Mouse (Mus musculus) ES-Bruce4 (cell line): Measurements from ENCODE around the gene Lap3. TPM values are rescaled to one million over a fixed set of nuclear protein-coding genes. Genes with fewer than 3 reads are reported as not detected.

Experiments used
- H3K27ac ChIP-seq: 2 replicates; pipeline ENCODE4 v1.5.1; 2012; ENCODE audit warnings: low read length, inconsistent platforms; ENCODE audit not compliant: insufficient read depth
- H3K27me3 ChIP-seq: 2 replicates; pipeline ENCODE4 v1.6.1; 2012; ENCODE audit warnings: mild to moderate bottlenecking, low read length, inconsistent platforms; ENCODE audit not compliant: control insufficient read depth, poor library complexity, insufficient read depth, severe bottlenecking
- H3K36me3 ChIP-seq: 2 replicates; pipeline ENCODE4 v1.6.1; 2012; ENCODE audit warnings: inconsistent platforms, mild to moderate bottlenecking, low read length, moderate library complexity; ENCODE audit not compliant: control insufficient read depth, poor library complexity, insufficient read depth, severe bottlenecking
- H3K4me1 ChIP-seq: one replicate; pipeline ENCODE4 v1.8.1; 2011; ENCODE audit warnings: low read length; ENCODE audit not compliant: control insufficient read depth, insufficient read depth
- H3K4me3 ChIP-seq: 2 replicates; pipeline ENCODE4 v1.5.1; 2011; ENCODE audit warnings: low read depth, mild to moderate bottlenecking, low read length
- H3K9ac ChIP-seq: 2 replicates; pipeline ENCODE4 v1.6.1; 2012; ENCODE audit warnings: low read depth, mild to moderate bottlenecking, inconsistent platforms; ENCODE audit not compliant: poor library complexity, severe bottlenecking
- H3K9me3 ChIP-seq: replicated peaks from 2 replicates; pipeline ENCODE4 v1.6.1; 2012; ENCODE audit warnings: mild to moderate bottlenecking, low read length, inconsistent platforms; ENCODE audit not compliant: control insufficient read depth, poor library complexity, insufficient read depth, severe bottlenecking
- CTCF ChIP-seq: IDR thresholded peaks from one replicate; pipeline ENCODE4 v1.8.1; 2011; ENCODE audit warnings: low read depth, low read length
- EP300 ChIP-seq: IDR thresholded peaks from 2 replicates; pipeline ENCODE4 v1.6.1; 2011; ENCODE audit warnings: low read depth, low read length; ENCODE audit not compliant: insufficient read depth
- POLR2A ChIP-seq: IDR thresholded peaks from one replicate; pipeline ENCODE4 v1.8.1; 2011; ENCODE audit warnings: low read length; ENCODE audit not compliant: insufficient read depth
- polyA plus RNA-seq: library from polyadenylated mRNA; stranded (reverse); fragments of >200 nt; gene quantifications from 2 replicates; pipeline ENCODE4 v1.2.4, GENCODE M21; 2011; ENCODE audit warnings: low read depth; ENCODE audit not compliant: missing spikeins, insufficient read depth, insufficient read length

The Lap3 gene
- polyA plus RNA-seq, 1 experiment = 190 TPM

DNA sequence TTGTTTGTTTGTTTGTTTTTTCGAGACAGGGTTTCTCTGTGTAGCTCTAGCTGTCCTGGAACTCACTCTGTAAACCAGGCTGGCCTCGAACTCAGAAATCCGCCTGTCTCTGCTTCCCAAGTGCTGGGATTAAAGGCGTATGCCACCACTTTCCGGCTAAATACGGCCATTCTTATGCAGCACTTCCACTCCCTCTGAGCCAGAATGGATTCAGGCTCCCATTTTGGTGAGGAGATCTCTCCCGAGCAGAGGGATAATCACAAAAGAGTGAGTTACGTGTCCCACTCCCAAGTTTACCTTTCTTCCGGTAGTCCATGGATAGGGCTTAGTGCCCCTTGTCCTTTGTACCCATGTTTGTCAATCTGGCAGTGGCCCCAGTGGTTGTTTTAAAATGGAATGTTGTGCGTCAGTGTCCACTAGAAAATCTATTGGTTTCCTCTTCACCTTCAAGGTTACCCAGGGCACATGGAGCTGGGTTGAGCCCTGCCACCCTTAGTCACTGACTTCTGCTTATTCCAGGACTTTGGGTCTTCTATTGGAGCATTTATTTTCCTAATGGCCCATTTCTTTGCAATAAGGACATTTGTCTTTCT, 22.1 kb downstream of the Lap3 start:
- H3K27ac ChIP-seq = no peak overlapping the region
- H3K4me3 ChIP-seq = no peak overlapping the region
- peaks cover 45% of the 10 kb centered on the region for H3K36me3 ChIP-seq
- no peak overlapping the region for H3K9ac ChIP-seq
- H3K4me1 ChIP-seq = no peaks in the 10 kb centered on the region
- H3K9me3 ChIP-seq = no peaks in the 10 kb centered on the region
- H3K27me3 ChIP-seq = no peaks in the 10 kb centered on the region
- TF ChIP-seq POLR2A (no peak), CTCF (no peak), EP300 (no peak)

GRCm38 (mm10) chr5:45519960-45520808, 27.0 kb downstream of the Lap3 start, which contains the start of gene Med28:
TSS of gene Med28 (plus strand) at chr5:45520229.
- H3K36me3 ChIP-seq = peaks cover 25% of the 10 kb centered on the region
- no peaks in the 10 kb centered on the region for H3K9me3 ChIP-seq
- H3K4me3 ChIP-seq = peak within 1 kb of the TSS; percentile 98
- TF ChIP-seq CTCF = no peak
- 0 out of 2 replicates have a peak, but pooled peaks have one; percentile 23 for TF ChIP-seq EP300
- peak within 1 kb of the TSS; percentile 33 for H3K27ac ChIP-seq
- no peaks in the 10 kb centered on the region for H3K27me3 ChIP-seq
- peak within 1 kb of the TSS; percentile 87 for H3K9ac ChIP-seq
- no peaks in the 10 kb centered on the region for H3K4me1 ChIP-seq

DNA sequence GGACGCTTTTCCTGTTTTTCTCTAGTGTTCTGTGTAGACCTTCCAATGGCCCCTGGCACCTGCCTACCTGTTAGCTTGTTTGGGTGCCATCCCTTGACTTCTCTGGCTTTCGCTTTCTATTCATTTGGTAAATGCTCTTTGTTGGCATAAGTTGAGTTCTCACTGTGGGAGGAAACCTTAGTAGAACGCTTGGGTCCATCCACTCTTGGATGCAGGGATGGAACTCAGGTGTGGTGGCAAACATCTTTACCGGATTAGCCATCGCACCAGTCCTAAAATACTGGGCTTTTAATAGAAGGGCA, 27.6 kb downstream of the Lap3 start:
- no peaks in the 10 kb centered on the region for H3K9me3 ChIP-seq
- peaks cover 27% of the 10 kb centered on the region for H3K36me3 ChIP-seq
- H3K27ac ChIP-seq = no peak overlapping the region
- TF ChIP-seq EP300 = no peak
- TF ChIP-seq CTCF = no peak
- TF ChIP-seq POLR2A = no peak
- H3K4me1 ChIP-seq = no peaks in the 10 kb centered on the region
- peak overlapping the region; percentile 98 for H3K4me3 ChIP-seq
- no peaks in the 10 kb centered on the region for H3K27me3 ChIP-seq
- H3K9ac ChIP-seq = peak overlapping the region; percentile 87

DNA sequence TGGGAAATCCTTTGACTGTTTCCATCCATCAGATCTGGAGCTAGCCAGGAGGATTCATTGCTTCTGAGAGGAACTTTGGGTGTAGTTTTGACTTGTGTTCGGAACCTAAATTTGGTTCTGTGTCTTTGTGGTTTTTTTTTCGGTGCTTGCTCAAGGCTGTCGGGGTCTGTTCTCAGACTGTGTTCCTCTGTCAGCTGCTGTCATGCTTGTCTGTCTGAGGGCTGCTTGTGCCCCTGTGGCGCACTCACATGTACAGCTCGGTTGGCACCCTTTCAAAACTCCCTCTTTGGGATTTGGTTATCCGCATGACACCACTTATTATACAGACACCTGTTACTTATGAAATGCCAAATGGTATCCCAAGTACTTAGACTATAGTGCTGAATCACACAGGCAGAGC, 28.4 kb downstream of the Lap3 start:
- no peaks in the 10 kb centered on the region for H3K27me3 ChIP-seq
- peaks cover 27% of the 10 kb centered on the region for H3K36me3 ChIP-seq
- no peaks in the 10 kb centered on the region for H3K9me3 ChIP-seq
- no peak overlapping the region for H3K9ac ChIP-seq
- no peak overlapping the region for H3K4me3 ChIP-seq
- no peak overlapping the region for H3K27ac ChIP-seq
- TF ChIP-seq POLR2A = no peak
- H3K4me1 ChIP-seq = no peaks in the 10 kb centered on the region

- Histone ChIP-seq H3K27ac (no peak overlapping the region), H3K4me1 (no peaks in the 10 kb centered on the region), H3K9ac (no peak overlapping the region), H3K27me3 (no peaks in the 10 kb centered on the region), H3K36me3 (peaks cover 38% of the 10 kb centered on the region), H3K4me3 (no peak overlapping the region), H3K9me3 (no peaks in the 10 kb centered on the region)
- TF ChIP-seq POLR2A = no peak
- TF ChIP-seq CTCF = no peak
- TF ChIP-seq EP300 = no peak
These were observed 31.9 kb downstream of the Lap3 start for GRCm38 (mm10) chr5:45525101-45525500.

DNA sequence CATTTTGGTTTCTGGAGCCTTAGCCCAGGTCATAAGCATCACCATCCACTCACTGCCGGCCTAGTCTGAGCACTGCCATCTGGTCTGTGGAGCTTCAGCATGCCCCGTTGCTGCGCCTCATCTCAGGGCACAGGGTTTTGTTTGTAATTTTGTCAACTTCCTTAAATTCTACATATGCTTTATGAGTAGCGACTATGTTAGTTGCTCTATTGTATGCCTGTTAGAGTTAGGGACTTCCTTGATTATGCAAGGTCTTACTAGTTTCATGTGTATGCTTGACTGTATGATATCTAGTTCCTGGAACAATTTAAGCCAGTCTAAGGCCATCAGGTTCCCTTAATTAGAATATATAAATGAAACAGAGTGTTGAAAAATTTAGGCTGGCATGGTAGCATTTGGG, 33.2 kb downstream of the Lap3 start:
- peaks cover 38% of the 10 kb centered on the region for H3K36me3 ChIP-seq

More for the DNA sequence above, 33.2 kb downstream of the Lap3 start:
- Histone ChIP-seq H3K4me3 (no peak overlapping the region), H3K4me1 (no peaks in the 10 kb centered on the region), H3K9ac (no peak overlapping the region), H3K27ac (no peak overlapping the region), H3K9me3 (no peaks in the 10 kb centered on the region), H3K27me3 (no peaks in the 10 kb centered on the region)
- TF ChIP-seq EP300 = no peak
- TF ChIP-seq POLR2A = no peak
- TF ChIP-seq CTCF = no peak
